Mouse (Mus musculus): ENCODE measurements around the gene Fkbp6. TPM values are rescaled to one million over a fixed set of nuclear protein-coding genes. Genes with fewer than 3 reads are reported as not detected.

The Fkbp6 gene
- polyA plus RNA-seq, 1 experiment from 2014 or later = 0.26 TPM

DNA sequence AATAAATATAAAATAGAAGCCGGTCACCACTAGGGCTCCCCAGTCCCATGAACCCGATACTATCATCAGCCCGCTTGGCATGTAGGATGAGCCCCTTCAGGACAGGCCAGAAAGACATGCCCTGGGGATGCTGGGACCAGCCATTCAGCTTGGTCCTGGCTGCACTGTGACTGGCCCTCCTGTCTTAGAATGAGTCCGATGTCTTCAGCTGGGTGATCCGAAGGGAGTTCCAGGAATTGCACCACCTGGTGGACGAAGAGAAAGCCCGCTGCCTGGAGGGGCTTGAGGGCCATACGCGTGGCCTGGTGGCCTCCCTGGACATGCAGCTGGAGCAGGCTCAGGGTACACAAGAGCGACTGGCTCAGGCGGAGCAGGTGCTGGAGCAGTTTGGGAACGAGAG, 13.7 kb upstream of the Fkbp6 start:
- H3K9me3 ChIP-seq (ENCODE audit: control insufficient read depth, low read length) = no peaks in the 10 kb centered on the region
- 35% methylated on average over 12 of the region's 12 CpGs for WGBS
- no peak for ATAC-seq (ENCODE audit: low FRiP score)

DNA sequence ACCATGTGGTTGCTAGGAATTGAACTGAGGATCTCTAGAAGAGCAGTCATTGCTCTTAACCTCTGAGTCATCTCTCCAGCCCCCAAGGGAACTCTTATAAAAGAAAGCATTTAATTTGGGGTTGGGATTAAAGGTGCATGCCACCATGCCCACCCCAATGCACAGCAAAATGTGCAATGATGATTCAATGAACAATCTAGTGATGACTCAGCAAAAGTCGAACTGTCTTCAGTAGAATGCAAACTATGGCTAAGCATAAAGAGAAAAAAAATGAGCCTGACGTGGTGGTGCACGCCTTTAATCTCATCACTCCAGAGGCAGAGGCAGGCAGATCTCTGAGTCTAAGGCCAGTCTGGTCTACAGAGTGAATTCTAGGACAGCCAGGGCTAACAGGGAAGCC, 12.7 kb upstream of the Fkbp6 start:
- Histone ChIP-seq H3K9ac (ENCODE audit: low read depth, low read length) (no peak overlapping the region), H3K4me1 (replicated peaks; ENCODE audit: control insufficient read depth, insufficient read depth, low read length) (no peaks in the 10 kb centered on the region), H3K4me3 (ENCODE audit: low read depth, low read length) (no peak overlapping the region), H3K9me3 (ENCODE audit: control insufficient read depth, low read length) (peaks cover 2% of the 10 kb centered on the region; the same call in 1 of the 2 replicates), H3K27me3 (ENCODE audit: control insufficient read depth, insufficient read depth, low read length) (no peaks in the 10 kb centered on the region), H3K36me3 (ENCODE audit: control insufficient read depth, insufficient read depth, low read length) (no peaks in the 10 kb centered on the region), H3K27ac (ENCODE audit: low read depth, low read length) (no peak overlapping the region), H3K4me2 (replicated peaks; ENCODE audit: low read depth, low read length) (no peak overlapping the region)
- DNase-seq (ENCODE audit: low spot score) = no peak
- WGBS = 86% methylated on average over 3 of the region's 3 CpGs
- ATAC-seq (ENCODE audit: low FRiP score) = no peak

More for the DNA sequence above, 13.7 kb upstream of the Fkbp6 start:
- H3K9ac ChIP-seq (ENCODE audit: low read depth, low read length) = no peak overlapping the region
- H3K27me3 ChIP-seq (ENCODE audit: control insufficient read depth, insufficient read depth, low read length) = no peaks in the 10 kb centered on the region
- H3K27ac ChIP-seq (ENCODE audit: low read depth, low read length) = no peak overlapping the region
- no peaks in the 10 kb centered on the region for H3K4me1 ChIP-seq (replicated peaks; ENCODE audit: control insufficient read depth, insufficient read depth, low read length)
- no peak overlapping the region for H3K4me2 ChIP-seq (replicated peaks; ENCODE audit: low read depth, low read length)
- no peak overlapping the region for H3K4me3 ChIP-seq (ENCODE audit: low read depth, low read length)
- peak; percentile 74 for DNase-seq (ENCODE audit: low spot score)
- no peaks in the 10 kb centered on the region for H3K36me3 ChIP-seq (ENCODE audit: control insufficient read depth, insufficient read depth, low read length)

DNA sequence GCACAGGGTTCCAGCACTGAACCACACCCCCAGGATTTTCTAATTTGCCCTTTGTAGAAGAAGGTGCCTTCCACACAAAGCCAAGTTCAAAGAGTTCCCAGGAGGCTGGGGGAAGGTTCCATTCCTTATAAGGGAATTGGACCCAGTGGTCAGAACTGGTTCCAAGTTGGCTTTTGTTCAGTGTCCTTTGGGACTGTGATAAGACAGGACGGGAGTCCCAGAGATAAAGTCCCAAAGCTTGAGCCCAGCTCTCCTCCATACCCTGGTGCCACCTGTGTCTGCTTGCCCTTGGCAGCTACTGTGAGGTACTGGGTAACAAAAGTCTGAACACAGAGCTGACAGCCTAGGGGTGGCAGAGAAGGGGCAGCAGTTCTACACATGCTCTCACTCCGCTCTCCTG, 9.9 kb upstream of the Fkbp6 start:
- no peak overlapping the region for H3K4me2 ChIP-seq (replicated peaks; ENCODE audit: low read depth, low read length)
- DNase-seq (ENCODE audit: low spot score) = no peak
- H3K27ac ChIP-seq (ENCODE audit: low read depth, low read length) = no peak overlapping the region
- no peaks in the 10 kb centered on the region for H3K27me3 ChIP-seq (ENCODE audit: control insufficient read depth, insufficient read depth, low read length)
- H3K4me3 ChIP-seq (ENCODE audit: low read depth, low read length) = no peak overlapping the region
- H3K36me3 ChIP-seq (ENCODE audit: control insufficient read depth, insufficient read depth, low read length) = no peaks in the 10 kb centered on the region
- WGBS = 91% methylated on average over 2 of the region's 2 CpGs
- no peaks in the 10 kb centered on the region for H3K4me1 ChIP-seq (replicated peaks; ENCODE audit: control insufficient read depth, insufficient read depth, low read length)
- H3K9ac ChIP-seq (ENCODE audit: low read depth, low read length) = no peak overlapping the region
- no peak for ATAC-seq (ENCODE audit: low FRiP score)
- peaks cover 3% of the 10 kb centered on the region; the same call in 1 of the 2 replicates for H3K9me3 ChIP-seq (ENCODE audit: control insufficient read depth, low read length)

DNA sequence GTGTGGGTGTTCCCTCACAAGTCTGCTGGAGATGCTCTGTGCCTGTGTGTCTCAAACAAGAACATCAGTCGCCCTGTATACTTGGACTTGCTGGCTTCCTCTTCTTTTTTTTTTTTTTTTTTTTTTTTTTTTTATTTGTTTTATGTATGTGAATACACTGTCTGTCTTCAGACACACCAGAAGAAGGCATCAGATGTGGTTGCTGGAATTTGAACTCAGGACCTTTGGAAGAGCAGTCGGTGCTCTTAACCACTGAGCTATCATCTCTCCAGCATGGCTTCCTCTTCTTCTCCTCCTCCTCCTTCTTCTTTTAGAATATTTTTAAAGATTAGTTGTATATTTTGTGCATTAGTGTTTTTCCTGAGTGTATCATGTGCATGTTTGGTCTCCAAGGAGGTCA, 7.7 kb upstream of the Fkbp6 start:
- WGBS = 87% methylated on average over 2 of the region's 2 CpGs

DNA sequence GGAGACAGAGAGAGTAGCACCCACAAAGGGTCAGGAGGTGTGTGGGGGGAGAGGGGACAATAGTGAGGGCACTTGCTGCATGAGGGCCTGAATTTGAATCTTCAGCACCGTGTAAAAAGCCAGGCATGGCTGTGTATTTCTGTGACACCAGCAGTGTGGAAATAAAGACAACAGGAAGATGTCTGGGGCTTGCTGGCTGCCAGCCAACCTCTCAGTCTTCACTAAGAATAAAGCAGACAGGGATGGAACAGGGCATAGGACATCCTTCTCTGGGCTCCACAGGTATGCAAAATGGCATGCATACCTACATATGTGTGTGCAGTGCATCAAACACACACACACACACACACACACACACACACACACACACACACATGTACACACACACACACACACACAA, 6.2 kb upstream of the Fkbp6 start:
- no peak for DNase-seq (ENCODE audit: low spot score)
- no peaks in the 10 kb centered on the region; the same call in 1 of the 2 replicates for H3K27me3 ChIP-seq (ENCODE audit: control insufficient read depth, insufficient read depth, low read length)
- WGBS = 79% methylated on average over 1 of the region's 1 CpGs
- no peak overlapping the region for H3K4me2 ChIP-seq (replicated peaks; ENCODE audit: low read depth, low read length)
- no peak overlapping the region for H3K27ac ChIP-seq (ENCODE audit: low read depth, low read length)
- H3K4me1 ChIP-seq (replicated peaks; ENCODE audit: control insufficient read depth, insufficient read depth, low read length) = no peaks in the 10 kb centered on the region
- ATAC-seq (ENCODE audit: low FRiP score) = no peak
- no peak overlapping the region for H3K4me3 ChIP-seq (ENCODE audit: low read depth, low read length)
- H3K9ac ChIP-seq (ENCODE audit: low read depth, low read length) = no peak overlapping the region
- no peaks in the 10 kb centered on the region for H3K36me3 ChIP-seq (ENCODE audit: control insufficient read depth, insufficient read depth, low read length)
- peaks cover 3% of the 10 kb centered on the region; the same call in 1 of the 2 replicates for H3K9me3 ChIP-seq (ENCODE audit: control insufficient read depth, low read length)

More for the DNA sequence above, 7.7 kb upstream of the Fkbp6 start:
- Histone ChIP-seq H3K4me2 (replicated peaks; ENCODE audit: low read depth, low read length) (no peak overlapping the region), H3K36me3 (ENCODE audit: control insufficient read depth, insufficient read depth, low read length) (no peaks in the 10 kb centered on the region), H3K27ac (ENCODE audit: low read depth, low read length) (no peak overlapping the region), H3K27me3 (ENCODE audit: control insufficient read depth, insufficient read depth, low read length) (no peaks in the 10 kb centered on the region; the same call in 1 of the 2 replicates), H3K9ac (ENCODE audit: low read depth, low read length) (no peak overlapping the region), H3K4me1 (replicated peaks; ENCODE audit: control insufficient read depth, insufficient read depth, low read length) (no peaks in the 10 kb centered on the region), H3K4me3 (ENCODE audit: low read depth, low read length) (no peak overlapping the region), H3K9me3 (ENCODE audit: control insufficient read depth, low read length) (peaks cover 3% of the 10 kb centered on the region; the same call in 1 of the 2 replicates)
- no peak for DNase-seq (ENCODE audit: low spot score)
- no peak for ATAC-seq (ENCODE audit: low FRiP score)

DNA sequence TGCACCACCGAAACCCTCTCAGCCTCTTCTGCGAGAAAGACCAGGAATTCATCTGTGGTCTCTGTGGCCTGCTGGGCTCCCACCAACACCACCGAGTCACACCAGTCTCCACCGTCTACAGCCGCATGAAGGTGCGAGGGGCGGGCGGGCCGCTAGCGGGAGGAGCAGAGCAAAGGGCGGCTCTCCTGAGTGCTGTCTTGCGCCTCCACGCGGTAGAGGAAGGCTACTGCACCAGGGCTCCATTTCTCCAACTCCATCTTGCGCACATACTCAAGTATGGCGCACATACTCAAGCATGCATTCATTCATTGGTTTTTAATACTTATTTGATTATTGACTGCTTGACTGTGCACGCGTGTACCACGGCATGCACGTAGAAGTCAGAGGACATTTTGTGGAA, 3.7 kb upstream of the Fkbp6 start:
- DNase-seq (ENCODE audit: low spot score) = peak; percentile 61
- Histone ChIP-seq H3K4me3 (ENCODE audit: low read depth, low read length) (no peak overlapping the region), H3K9ac (ENCODE audit: low read depth, low read length) (no peak overlapping the region), H3K36me3 (ENCODE audit: control insufficient read depth, insufficient read depth, low read length) (no peaks in the 10 kb centered on the region), H3K27ac (ENCODE audit: low read depth, low read length) (no peak overlapping the region), H3K4me1 (replicated peaks; ENCODE audit: control insufficient read depth, insufficient read depth, low read length) (no peaks in the 10 kb centered on the region), H3K4me2 (replicated peaks; ENCODE audit: low read depth, low read length) (no peak overlapping the region), H3K27me3 (ENCODE audit: control insufficient read depth, insufficient read depth, low read length) (no peaks in the 10 kb centered on the region; the same call in 1 of the 2 replicates), H3K9me3 (ENCODE audit: control insufficient read depth, low read length) (peaks cover 3% of the 10 kb centered on the region; the same call in 1 of the 2 replicates)
- ATAC-seq (ENCODE audit: low FRiP score) = no peak
- WGBS = 16% methylated on average over 20 of the region's 20 CpGs

DNA sequence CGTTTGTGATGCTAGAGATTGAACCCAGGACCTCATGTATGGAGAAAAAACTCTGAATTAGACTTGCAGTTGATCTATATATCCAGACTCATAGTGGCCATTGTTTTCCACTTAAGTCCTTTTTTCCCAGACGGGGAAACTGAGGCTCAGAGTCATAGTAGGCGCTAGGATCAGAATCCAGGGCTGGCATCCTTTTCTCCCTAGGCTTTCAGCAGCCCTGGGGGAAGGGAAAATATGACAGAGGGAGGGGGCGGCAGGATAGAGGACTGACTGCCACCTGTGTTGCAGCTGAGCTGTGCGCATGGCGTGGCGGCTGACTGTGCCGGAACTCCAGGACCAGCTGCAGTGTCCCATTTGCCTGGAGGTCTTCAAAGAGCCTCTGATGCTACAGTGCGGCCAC, 3.2 kb upstream of the Fkbp6 start, which contains the start of gene Trim50:
Trim50 (plus strand) TSS at position 301 of the 400 bp plus-strand sequence.
- Histone ChIP-seq H3K9me3 (ENCODE audit: control insufficient read depth, low read length) (peaks cover 3% of the 10 kb centered on the region; the same call in 1 of the 2 replicates), H3K27ac (ENCODE audit: low read depth, low read length) (no peak within 1 kb of the TSS), H3K9ac (ENCODE audit: low read depth, low read length) (no peak within 1 kb of the TSS), H3K4me1 (replicated peaks; ENCODE audit: control insufficient read depth, insufficient read depth, low read length) (no peaks in the 10 kb centered on the region), H3K4me3 (ENCODE audit: low read depth, low read length) (no peak within 1 kb of the TSS), H3K27me3 (ENCODE audit: control insufficient read depth, insufficient read depth, low read length) (no peaks in the 10 kb centered on the region; the same call in 1 of the 2 replicates), H3K36me3 (ENCODE audit: control insufficient read depth, insufficient read depth, low read length) (no peaks in the 10 kb centered on the region), H3K4me2 (replicated peaks; ENCODE audit: low read depth, low read length) (no peak within 1 kb of the TSS)
- DNase-seq (ENCODE audit: low spot score) = no peak
- no peak for ATAC-seq (ENCODE audit: low FRiP score)
- 66% methylated on average over 9 of the region's 9 CpGs for WGBS

DNA sequence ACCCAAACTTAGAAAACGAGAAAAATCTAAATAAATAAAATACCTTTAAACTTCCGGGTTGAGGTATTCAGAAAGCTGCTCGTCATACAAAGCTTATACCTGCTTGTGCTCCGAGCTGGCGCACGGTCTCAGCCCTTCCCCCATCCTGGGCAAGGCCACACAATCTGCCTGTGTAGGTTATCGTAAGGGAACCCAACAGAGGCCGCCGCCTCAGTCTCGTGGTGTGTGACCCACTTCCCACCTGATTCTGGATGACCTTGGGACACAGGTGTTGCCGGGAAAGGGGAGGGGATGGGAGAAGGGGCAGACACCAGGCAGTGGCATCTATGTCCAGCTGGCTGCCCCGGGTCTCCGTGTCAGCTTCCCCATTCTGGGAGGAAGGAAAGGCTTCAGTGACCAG, 1.8 kb upstream of the Fkbp6 start:
- Histone ChIP-seq H3K36me3 (ENCODE audit: control insufficient read depth, insufficient read depth, low read length) (no peaks in the 10 kb centered on the region), H3K4me1 (replicated peaks; ENCODE audit: control insufficient read depth, insufficient read depth, low read length) (no peaks in the 10 kb centered on the region), H3K4me3 (ENCODE audit: low read depth, low read length) (no peak overlapping the region), H3K9ac (ENCODE audit: low read depth, low read length) (no peak overlapping the region), H3K9me3 (ENCODE audit: control insufficient read depth, low read length) (no peaks in the 10 kb centered on the region), H3K27ac (ENCODE audit: low read depth, low read length) (no peak overlapping the region), H3K4me2 (replicated peaks; ENCODE audit: low read depth, low read length) (no peak overlapping the region), H3K27me3 (ENCODE audit: control insufficient read depth, insufficient read depth, low read length) (no peaks in the 10 kb centered on the region; the same call in 1 of the 2 replicates)
- DNase-seq (ENCODE audit: low spot score) (no peak), ATAC-seq (ENCODE audit: low FRiP score) (no peak)
- 89% methylated on average over 13 of the region's 13 CpGs for WGBS

DNA sequence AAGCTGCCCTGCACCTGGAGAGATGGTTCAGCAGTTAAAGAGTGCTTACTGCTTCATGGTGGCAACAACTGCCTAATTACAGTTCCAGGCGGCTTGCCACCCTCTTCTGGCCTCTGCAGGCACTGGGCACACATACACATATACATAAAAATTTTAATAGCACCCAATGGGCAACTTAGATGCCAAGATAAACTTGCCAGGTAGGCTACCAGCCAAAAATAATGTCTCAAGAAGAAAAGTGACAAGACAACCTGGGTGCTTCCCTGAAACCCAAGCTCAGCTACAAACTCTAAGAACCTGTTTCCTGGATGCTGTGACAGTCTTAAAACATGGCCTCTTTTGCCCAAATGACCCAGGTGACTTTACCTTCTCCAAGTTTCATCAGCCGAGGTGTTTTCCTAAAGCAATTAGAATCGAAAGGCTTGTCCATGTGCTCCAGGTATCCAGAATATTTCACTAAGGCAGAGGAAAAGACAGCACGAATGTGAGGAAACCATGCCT, 2.3 kb downstream of the Fkbp6 start:
- Histone ChIP-seq H3K36me3 (ENCODE audit: control insufficient read depth, insufficient read depth, low read length) (no peaks in the 10 kb centered on the region), H3K4me3 (ENCODE audit: low read depth, low read length) (no peak overlapping the region), H3K27me3 (ENCODE audit: control insufficient read depth, insufficient read depth, low read length) (no peaks in the 10 kb centered on the region), H3K4me1 (replicated peaks; ENCODE audit: control insufficient read depth, insufficient read depth, low read length) (no peaks in the 10 kb centered on the region), H3K9me3 (ENCODE audit: control insufficient read depth, low read length) (no peaks in the 10 kb centered on the region), H3K9ac (ENCODE audit: low read depth, low read length) (no peak overlapping the region), H3K27ac (ENCODE audit: low read depth, low read length) (no peak overlapping the region), H3K4me2 (replicated peaks; ENCODE audit: low read depth, low read length) (no peak overlapping the region)
- 77% methylated on average over 4 of the region's 4 CpGs for WGBS
- no peak for DNase-seq (ENCODE audit: low spot score)
- ATAC-seq (ENCODE audit: low FRiP score) = no peak

All from hindbrain, embryonic 11.5 days (tissue).